ENCODE assay signal across 10 mouse cellular contexts in genomic region chr7:141838779-141839178, GRCm38 (mm10). TPM values are rescaled to one million over a fixed set of nuclear protein-coding genes. Genes with fewer than 3 reads are reported as not detected.
A peak's percentile ranks its signal among the peaks of the same experiment; 100 is the strongest.
DNase-seq lines count a peak whose midpoint lies in the region; ATAC-seq and TF ChIP-seq lines count a peak whose summit lies in the region.
"Had no signal": no experiment of that assay in that cellular context is flagged by ENCODE, and none has a peak within 500 bp of the region (broad histone marks: within the 10 kb centered on the region; RNA-seq: fewer than 3 reads in every experiment).

Muc5b (plus strand) TSS chr7:141839070.

- H3K4me1 ChIP-seq in embryonic facial prominence, embryonic 14.5 days (ENCODE audit: control insufficient read depth, insufficient read depth, low read length): no peaks in the 10 kb centered on the region
- no peaks in the 10 kb centered on the region for H3K4me1 ChIP-seq in lung, postnatal 0 days (ENCODE audit: insufficient read depth, low read depth, low read length)

- no peak within 1 kb of the TSS for H3K4me3 ChIP-seq in embryonic facial prominence, embryonic 14.5 days (ENCODE audit: low read depth, low read length)
- no peak within 1 kb of the TSS for H3K4me3 ChIP-seq in lung, postnatal 0 days (ENCODE audit: low read depth, low read length)
- H3K4me3 ChIP-seq: gastrocnemius, adult 2 months had no signal

- DNase-seq in cerebellum, postnatal 10 days: peak; percentile 57 to 64
- DNase-seq in cerebellum, postnatal 36 days: no peak
- peak; percentile 45 to 67 for DNase-seq in kidney, postnatal 4 days
- DNase-seq in kidney, adult 8-10 months: no peak
- peak; percentile 37 for DNase-seq in embryonic facial prominence, embryonic 14.5 days (ENCODE audit: low spot score)
- peak; percentile 77 for DNase-seq in lung, postnatal 0 days (ENCODE audit: low spot score)
- DNase-seq in ovary, postnatal 10 days (ENCODE audit: low spot score): no peak
- no peak for DNase-seq in gastrocnemius, postnatal 25 days
- DNase-seq: gastrocnemius, adult 2 months had no signal

- no peak for TF ChIP-seq EP300 in lung, postnatal 0 days (IDR thresholded peaks at IDR 0.05)

- no peaks in the 10 kb centered on the region for H3K36me3 ChIP-seq in embryonic facial prominence, embryonic 14.5 days (ENCODE audit: control insufficient read depth, insufficient read depth, low read length)
- H3K36me3 ChIP-seq in lung, postnatal 0 days (ENCODE audit: insufficient read depth, low read length): no peaks in the 10 kb centered on the region

- H3K9ac ChIP-seq in embryonic facial prominence, embryonic 14.5 days (ENCODE audit: low read depth, low read length): no peak within 1 kb of the TSS
- no peak within 1 kb of the TSS for H3K9ac ChIP-seq in lung, postnatal 0 days (replicated peaks; ENCODE audit: low read depth)

- H3K27ac ChIP-seq in embryonic facial prominence, embryonic 14.5 days (replicated peaks; ENCODE audit: low read depth, low read length): no peak within 1 kb of the TSS
- H3K27ac ChIP-seq in lung, postnatal 0 days (ENCODE audit: low read length): no peak within 1 kb of the TSS
- H3K27ac ChIP-seq: gastrocnemius, adult 2 months had no signal

- TF ChIP-seq CTCF in lung, postnatal 0 days (IDR thresholded peaks at IDR 0.05): no peak

- 74% methylated on average over 4 of the region's 5 CpGs for WGBS in embryonic facial prominence, embryonic 14.5 days
- WGBS in lung, postnatal 0 days: 43% methylated on average over 5 of the region's 5 CpGs

- H3K4me2 ChIP-seq in embryonic facial prominence, embryonic 14.5 days (ENCODE audit: low read depth, low read length): no peak within 1 kb of the TSS
- no peak within 1 kb of the TSS for H3K4me2 ChIP-seq in lung, postnatal 0 days (replicated peaks; ENCODE audit: low read depth, low read length)

- H3K27me3 ChIP-seq in embryonic facial prominence, embryonic 14.5 days (replicated peaks; ENCODE audit: control insufficient read depth, insufficient read depth, low read length): no peaks in the 10 kb centered on the region
- H3K27me3 ChIP-seq in lung, postnatal 0 days (replicated peaks; ENCODE audit: insufficient read depth, low read length): no peaks in the 10 kb centered on the region

- no peaks in the 10 kb centered on the region for H3K9me3 ChIP-seq in embryonic facial prominence, embryonic 14.5 days (ENCODE audit: control insufficient read depth, low read length)
- H3K9me3 ChIP-seq in lung, postnatal 0 days (ENCODE audit: low read length): no peaks in the 10 kb centered on the region

- no peak for ATAC-seq in embryonic facial prominence, embryonic 14.5 days (ENCODE audit: low read depth)
- ATAC-seq in lung, postnatal 0 days: peak; percentile 77

RNA-seq across cellular contexts. Expression of gene Muc5b, which starts in this region (rescaled TPM):
- 0.07 and 0.17 TPM in 2 replicates for polyA plus RNA-seq in embryonic facial prominence, embryonic 14.5 days (2014; fragmentation: Nextera tagmentation; extraction: Ambion mirVana)
- 0.80 and 1.5 TPM in 2 replicates for polyA plus RNA-seq in lung, postnatal 0 days (2015; fragmentation: Nextera tagmentation; extraction: Ambion mirVana)
- total RNA-seq in gastrocnemius, postnatal 25 days (2021): not detected
- total RNA-seq: gastrocnemius, adult 2 months; layer of hippocampus, adult 8-10 months had no signal

Comparison
In these comparisons a context has a peak if more than half of its experiments do, and no peak if none do; other contexts are left out.
1. DNase-seq: peak in cerebellum, postnatal 10 days (2 of 2), kidney, postnatal 4 days (2 of 2) and lung, postnatal 0 days (single experiment); none in cerebellum, postnatal 36 days (0 of 2), kidney, adult 8-10 months (0 of 2), ovary, postnatal 10 days (single experiment) and gastrocnemius, postnatal 25 days (single experiment).
2. Peak in DNase-seq in embryonic facial prominence, embryonic 14.5 days; RNA of the gene not detected or under 1 TPM.